Mouse (Mus musculus): Measurements from ENCODE around the gene Kif2c.

The Kif2c gene

GRCm38 (mm10) chr4:117138295-117139216 lies 43.9 kb downstream of the Kif2c start:
- no peak for DNase-seq (ENCODE audit: low spot score in 2 of 2)

- DNase-seq (ENCODE audit: low spot score in 2 of 2): no peak
Measured at GRCm38 (mm10) chr4:117136034-117136433, 46.4 kb downstream of the Kif2c start.

GRCm38 (mm10) chr4:117134601-117134995 lies 47.8 kb downstream of the Kif2c start:
- DNase-seq (ENCODE audit: low spot score in 2 of 2): no peak

- peak; percentile 95 to 97 for DNase-seq (ENCODE audit: low spot score in 2 of 2)
Measured at GRCm38 (mm10) chr4:117133817-117134600, 48.4 kb downstream of the Kif2c start, which contains the start of gene Plk3. Gene Plk3 (minus strand): TSS chr4:117133963.

- peak in 1 of 2 experiments; percentile 34 for DNase-seq (ENCODE audit: low spot score in 2 of 2)
Measured at GRCm38 (mm10) chr4:117133366-117133796, 49.1 kb downstream of the Kif2c start.

- no peak for DNase-seq (ENCODE audit: low spot score in 2 of 2)
Measured at GRCm38 (mm10) chr4:117132794-117133143, 49.7 kb downstream of the Kif2c start.

GRCm38 (mm10) chr4:117131890-117132793 lies 50.3 kb downstream of the Kif2c start:
- no peak for DNase-seq (ENCODE audit: low spot score in 2 of 2)

GRCm38 (mm10) chr4:117131198-117131597 lies 51.2 kb downstream of the Kif2c start:
- no peak for DNase-seq (ENCODE audit: low spot score in 2 of 2)

- no peak for DNase-seq (ENCODE audit: low spot score in 2 of 2)
Measured at GRCm38 (mm10) chr4:117130790-117131189, 51.6 kb downstream of the Kif2c start.

- DNase-seq (ENCODE audit: low spot score in 2 of 2): no peak
Measured at GRCm38 (mm10) chr4:117127991-117128686, 54.3 kb downstream of the Kif2c start.

- DNase-seq (ENCODE audit: low spot score in 2 of 2): no peak
Measured at GRCm38 (mm10) chr4:117126675-117127290, 55.7 kb downstream of the Kif2c start, which contains the start of gene Tctex1d4. Gene Tctex1d4 (plus strand): TSS chr4:117126794.

GRCm38 (mm10) chr4:117125910-117126674 lies 56.3 kb downstream of the Kif2c start:
- DNase-seq (ENCODE audit: low spot score in 2 of 2): peak; percentile 45 to 61

- no peak for DNase-seq (ENCODE audit: low spot score in 2 of 2)
Measured at GRCm38 (mm10) chr4:117125348-117125909, 57.0 kb downstream of the Kif2c start, which contains the start of gene Btbd19. Gene Btbd19 (minus strand): TSS chr4:117125725.

- peak; percentile 54 to 61 for DNase-seq (ENCODE audit: low spot score in 2 of 2)
Measured at GRCm38 (mm10) chr4:117124518-117125347, 57.7 kb downstream of the Kif2c start.

GRCm38 (mm10) chr4:117124218-117124517 lies 58.3 kb downstream of the Kif2c start:
- no peak for DNase-seq (ENCODE audit: low spot score in 2 of 2)

- DNase-seq (ENCODE audit: low spot score in 2 of 2): no peak
Measured at GRCm38 (mm10) chr4:117123546-117124217, 58.8 kb downstream of the Kif2c start.

- no peak for DNase-seq (ENCODE audit: low spot score in 2 of 2)
Measured at GRCm38 (mm10) chr4:117122209-117122608, 60.2 kb downstream of the Kif2c start.

Measured in spleen, postnatal 10 days (tissue).